Mouse (Mus musculus) kidney, adult 8-10 months (tissue): ENCODE measurements at regions not wholly inside any gene's neighbourhood (a gene's known extent, or its start where the extent isn't known, plus 50 kb on each side); places are given as distances from the start of the nearest gene placed in this dataset.
"Not testable (repeated sequence)": the region's sequence is repeated elsewhere in the genome, so short reads cannot be mapped to it uniquely, and the experiment has no call there.

Source experiments
- DNase-seq, 2 experiments: peaks; one replicate each; pipeline ENCODE4 v3.0.0; 2022

DNA sequence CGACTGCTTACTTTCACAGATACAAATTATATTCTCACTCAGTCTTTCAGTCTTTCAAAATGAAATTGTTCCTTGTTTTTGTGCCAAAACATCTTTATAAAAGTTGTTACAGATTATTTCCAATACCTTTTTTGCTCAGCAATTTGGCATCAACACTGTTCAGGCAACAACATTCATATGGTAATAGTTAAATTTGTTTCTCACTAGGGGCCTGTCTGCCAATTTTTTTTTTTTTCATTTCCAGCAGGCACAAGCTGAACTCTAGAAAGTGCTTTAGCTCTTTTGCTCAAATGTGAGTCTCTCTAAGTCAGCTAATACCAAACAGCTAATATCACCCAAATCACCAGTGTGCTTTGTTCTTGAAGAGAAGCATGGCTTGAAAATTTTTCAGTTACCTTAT, 199.4 kb downstream of the Antxr2 start:
- DNase-seq: no peak

GRCm38 (mm10) chr5:97817485-97817884, 213.4 kb downstream of the Antxr2 start:
- no peak for DNase-seq

- no peak for DNase-seq
Measured at GRCm38 (mm10) chr5:97815357-97815756, 215.5 kb downstream of the Antxr2 start.

- no peak for DNase-seq
Measured at GRCm38 (mm10) chr5:97814700-97815099, 216.1 kb downstream of the Antxr2 start.

DNA sequence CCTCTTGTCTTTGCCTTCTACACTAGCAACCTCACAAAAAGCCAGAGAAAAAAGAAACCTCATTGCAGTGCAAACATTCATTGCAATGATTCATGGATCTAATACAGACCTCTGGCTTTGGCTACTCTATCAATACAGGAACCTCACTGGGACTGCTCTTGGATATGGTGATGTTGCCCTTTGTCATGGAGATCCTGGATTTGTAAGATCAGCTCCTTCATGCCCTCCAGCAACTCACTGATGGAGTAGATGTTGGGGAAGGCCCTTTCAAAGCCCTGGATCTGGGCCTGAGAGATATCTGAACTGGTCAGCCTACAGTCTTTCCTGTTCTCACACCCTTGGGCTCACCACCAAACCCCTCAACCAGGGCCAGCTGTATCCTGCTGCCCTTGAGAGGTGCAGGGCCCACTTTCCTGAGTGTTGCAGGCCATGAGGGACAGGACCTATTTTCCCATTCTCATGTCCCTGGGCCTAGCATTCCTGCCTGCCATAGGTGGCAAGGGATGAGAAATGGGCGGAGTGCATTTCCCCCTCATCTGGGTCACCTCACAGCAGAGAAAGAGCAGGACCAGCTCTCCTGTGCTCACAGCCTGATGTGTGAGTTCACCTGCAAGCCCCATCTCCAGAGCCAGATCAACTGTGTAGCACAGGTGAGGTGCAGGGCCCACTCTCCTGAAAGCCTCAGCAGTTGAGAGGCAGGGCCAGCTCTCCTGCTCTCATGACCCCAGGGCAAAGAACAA, 218.1 kb downstream of the Antxr2 start:
- DNase-seq: no peak

DNA sequence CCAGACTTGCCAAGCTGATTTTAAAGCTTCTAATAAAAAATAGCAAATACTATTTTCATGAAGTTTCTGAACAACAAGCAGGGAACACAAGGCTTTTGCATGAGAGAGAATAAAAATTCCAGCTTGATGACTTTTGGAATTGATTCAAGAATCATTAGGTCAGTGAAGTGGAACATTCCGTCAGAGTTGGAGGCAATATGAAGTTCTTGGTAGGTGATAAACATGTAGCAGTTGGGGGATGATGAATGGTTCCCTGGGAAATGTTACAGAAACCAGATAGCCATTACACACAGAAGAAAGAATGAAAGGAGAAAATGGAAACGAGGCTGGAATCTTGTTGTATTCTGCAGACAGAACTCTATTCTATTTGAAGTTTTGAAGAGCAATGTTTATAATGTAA, 221.8 kb downstream of the Antxr2 start:
- peak in 1 of 2 experiments; percentile 20 for DNase-seq

GRCm38 (mm10) chr5:97807171-97807570, 223.7 kb downstream of the Antxr2 start:
- no peak for DNase-seq

DNA sequence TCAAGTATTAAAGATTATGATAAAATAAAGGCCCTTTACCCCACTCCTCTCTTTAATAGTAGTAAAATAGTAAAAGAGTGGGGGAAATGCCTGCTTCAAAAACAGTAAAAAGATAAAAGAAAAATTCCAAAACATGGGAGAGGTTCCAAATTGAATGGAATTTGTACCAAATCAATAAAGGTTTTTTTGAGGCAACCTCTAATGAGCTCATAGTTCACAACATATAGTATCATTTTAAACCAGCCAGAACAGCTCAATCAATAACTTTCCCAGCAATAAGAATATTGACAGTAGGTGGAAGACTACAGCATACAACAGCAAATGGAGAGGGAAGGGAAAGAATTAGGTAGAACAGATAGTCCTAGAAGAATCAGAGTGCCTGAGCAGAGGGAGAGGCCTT, 224.1 kb downstream of the Antxr2 start:
- DNase-seq: no peak

- no peak for DNase-seq
Measured at GRCm38 (mm10) chr5:97800017-97800416, 230.8 kb downstream of the Antxr2 start.

DNA sequence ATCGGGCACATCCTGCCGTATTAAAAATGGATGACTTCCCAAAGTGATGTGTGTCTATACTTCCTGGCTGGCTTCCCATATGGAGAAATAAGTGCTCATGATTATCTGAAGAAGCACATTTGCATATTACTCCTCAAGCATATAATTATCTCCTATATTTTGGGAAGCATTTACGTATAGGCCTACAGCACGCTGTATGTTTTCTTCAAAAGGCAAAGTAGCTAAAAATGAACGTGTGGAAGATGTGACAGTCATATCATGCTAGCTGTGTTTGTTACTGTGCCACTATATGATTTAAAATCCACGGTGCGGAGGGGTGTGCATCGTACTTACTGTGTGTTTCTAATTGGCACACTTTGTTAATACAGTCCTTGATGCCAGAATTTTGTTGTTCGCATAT, 242.7 kb downstream of the Antxr2 start:
- DNase-seq: no peak

GRCm38 (mm10) chr5:97787001-97787400, 243.8 kb downstream of the Antxr2 start:
- no peak for DNase-seq

DNA sequence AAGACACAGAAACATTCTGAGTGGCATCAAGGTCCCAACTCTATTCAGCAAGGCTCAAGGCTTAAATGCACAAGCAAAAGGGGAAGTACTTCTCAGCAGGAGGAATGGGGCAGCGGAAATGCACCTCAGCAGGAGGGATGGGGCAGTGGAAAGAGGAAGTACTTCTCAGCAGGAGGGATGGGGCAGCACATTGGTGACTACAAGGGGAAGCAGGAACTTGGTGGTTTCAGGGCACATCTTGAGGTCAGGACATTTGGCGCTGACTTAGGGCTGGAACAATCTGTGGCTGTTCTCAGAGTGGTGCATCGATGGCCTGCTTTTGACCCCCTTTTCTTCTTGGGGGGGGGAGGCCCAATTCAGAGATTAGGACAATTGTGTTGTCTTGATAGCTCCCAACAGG, 255.7 kb downstream of the Antxr2 start:
- DNase-seq: not testable (repeated sequence)

DNA sequence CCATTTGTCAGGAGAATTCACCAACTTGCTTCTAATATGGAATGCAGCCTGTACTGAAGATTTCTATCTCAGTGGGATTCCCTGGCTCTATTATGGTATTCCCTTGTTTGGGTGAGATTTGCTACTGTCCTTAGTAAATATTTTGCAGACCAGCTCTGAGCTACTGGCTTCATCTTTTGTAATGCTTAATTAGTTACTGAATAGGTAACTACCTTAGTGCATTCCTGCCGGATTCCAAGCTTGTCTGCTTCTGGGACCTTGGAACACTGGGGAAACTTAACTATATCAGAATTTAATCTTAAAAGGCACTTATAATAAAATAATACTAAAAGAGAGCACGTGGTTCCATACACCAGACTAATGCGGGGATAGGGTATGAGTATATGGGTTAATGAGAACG, 257.4 kb downstream of the Antxr2 start:
- DNase-seq: peak; percentile 4 to 28

DNA sequence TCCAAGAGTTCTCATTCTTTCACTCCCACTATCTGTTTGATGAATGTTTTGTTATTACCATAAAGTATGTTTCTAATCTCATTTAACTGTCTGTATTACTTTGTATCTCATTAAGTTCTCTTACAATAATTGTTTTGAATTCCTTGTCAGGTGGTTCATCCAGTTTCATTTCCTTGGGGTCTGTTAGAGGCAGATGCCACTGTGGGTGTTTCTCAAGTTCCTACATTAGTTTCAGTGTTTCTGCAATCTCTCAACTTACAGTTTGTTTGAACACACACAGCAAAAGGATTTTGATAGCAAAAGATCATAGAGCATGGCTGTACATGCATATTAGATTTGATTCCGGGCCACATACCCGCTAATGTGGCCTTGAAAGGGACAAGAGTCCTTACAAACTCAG, 280.5 kb upstream of the Gk2 start:
- DNase-seq: no peak

- no peak for DNase-seq
Measured at GRCm38 (mm10) chr5:97730920-97731319, 274.1 kb upstream of the Gk2 start.

DNA sequence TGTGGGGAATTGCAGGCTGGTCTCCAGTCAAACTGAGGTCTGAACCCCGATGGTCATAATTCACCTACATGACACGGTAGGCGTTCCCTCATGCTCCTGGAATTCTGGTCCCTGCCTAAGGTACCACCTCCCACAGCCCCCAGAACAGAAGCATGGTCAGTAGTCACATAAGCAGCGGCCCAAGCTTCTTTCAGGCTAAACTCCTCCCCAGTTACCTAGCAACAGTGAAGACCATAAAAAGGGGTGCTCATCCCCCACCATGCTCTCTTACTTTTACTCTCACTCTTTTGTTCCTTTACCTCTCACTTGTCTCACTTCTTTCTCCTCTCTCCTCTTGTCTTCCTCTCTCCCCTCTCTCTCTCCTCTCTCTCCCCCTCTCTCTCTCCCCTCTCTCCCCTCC, 262.5 kb upstream of the Gk2 start:
- not testable (repeated sequence) for DNase-seq

DNA sequence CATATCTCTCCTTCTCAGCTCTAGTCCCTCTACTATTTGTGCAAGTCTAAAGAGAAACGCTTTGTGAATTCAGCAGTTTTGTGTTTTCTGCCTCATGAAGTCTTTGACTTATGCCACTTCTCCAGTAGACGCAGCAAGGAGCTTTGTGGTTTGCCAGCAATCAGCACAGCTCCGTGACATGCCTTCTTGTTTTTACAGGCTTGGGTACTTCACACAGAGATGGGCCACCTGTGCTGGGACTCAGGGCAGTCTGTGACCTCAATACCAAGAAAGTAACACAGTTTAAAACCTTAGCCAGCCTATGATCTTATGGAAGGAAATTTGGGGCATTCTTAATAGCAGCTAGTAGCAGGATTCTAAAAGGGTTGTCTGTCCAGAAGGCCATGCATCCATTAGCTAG, 248.4 kb upstream of the Gk2 start:
- no peak for DNase-seq

GRCm38 (mm10) chr5:97700507-97700906, 243.7 kb upstream of the Gk2 start:
- DNase-seq: no peak

DNA sequence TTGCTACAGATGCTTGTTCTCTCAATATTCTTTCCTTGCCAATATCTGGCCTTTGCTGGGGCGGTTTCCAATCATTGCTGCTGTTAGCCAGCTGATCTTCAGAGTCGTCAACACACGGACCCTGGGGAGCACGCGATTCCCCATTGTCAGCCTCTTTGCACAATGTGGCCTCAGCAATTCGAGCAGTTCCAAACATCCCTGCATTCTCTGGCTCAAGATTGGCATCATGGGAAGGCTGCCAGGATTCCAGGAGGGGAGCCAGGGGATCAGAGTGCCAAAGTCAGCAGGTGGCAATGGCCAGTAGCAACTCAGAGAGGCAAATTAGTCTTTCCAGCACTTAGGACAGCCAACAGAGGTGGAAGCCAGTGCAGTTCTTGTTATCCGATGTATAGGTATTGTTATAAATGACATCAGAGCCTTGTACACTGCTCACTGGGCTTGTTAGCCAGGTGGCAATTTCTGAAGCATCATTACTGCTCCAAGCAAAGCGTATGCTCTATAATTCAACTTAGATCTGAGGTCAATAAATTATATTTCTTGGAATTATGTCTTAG, 240.8 kb upstream of the Gk2 start:
- peak; percentile 43 to 65 for DNase-seq

DNA sequence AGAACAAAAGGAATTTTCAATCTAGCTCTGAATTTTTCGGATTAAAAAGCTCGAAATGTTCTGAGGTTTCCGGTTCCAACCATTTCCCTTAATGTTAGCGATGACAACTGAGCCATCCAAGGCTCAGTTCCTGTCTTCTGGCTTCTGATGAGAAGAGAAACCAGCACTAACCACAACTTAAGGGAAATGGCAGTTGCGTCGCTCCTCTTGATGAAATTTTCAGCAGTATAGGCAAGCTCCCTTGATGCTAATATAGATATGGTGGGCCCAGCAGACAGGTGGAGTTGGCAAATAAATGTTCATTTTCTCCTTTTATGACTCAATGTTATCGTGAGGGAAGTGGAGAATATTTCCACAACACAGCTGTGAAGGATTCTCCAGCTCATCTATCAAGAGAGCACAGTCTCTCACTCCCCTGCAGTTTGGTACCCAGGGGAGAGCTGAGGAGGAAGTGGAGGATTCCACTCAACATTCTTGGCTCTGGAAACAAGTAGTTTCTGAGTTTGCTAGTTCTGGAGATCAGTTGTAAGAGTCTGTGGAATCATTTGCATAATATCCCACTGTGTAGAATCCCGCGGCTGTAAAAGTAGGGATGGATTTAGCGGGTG, 236.6 kb upstream of the Gk2 start:
- no peak for DNase-seq

GRCm38 (mm10) chr5:97685443-97685842, 228.6 kb upstream of the Gk2 start:
- no peak for DNase-seq

DNA sequence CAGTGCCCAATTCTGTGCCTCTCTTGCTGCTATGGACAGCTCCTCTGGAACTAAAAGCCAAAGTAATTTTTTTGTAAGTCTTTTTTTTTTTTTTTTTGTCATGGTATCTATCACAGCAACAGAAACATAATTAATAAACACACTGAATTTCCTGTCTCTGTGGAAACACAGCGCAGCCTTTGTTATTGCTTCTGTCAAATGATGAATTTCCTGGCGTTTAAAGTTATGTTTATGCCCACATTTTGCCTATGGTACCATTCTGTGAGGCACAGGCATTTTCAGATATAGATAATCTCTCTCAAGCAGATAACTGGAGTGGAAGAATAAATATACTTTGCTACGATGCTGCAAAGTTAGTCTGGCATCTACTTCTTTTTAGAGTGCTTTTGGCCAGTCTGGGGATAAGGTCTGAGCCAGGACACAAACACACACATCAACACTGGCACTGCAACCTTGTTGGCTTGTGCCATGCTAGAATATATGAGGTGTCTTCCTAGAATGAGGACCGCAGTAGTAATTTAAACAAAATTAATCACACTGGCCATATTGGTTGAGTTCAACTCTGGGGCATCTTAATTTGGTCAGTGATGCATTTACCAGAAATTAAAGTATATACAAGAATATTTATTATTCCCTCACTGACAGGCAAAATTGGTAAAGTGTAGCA, 227.9 kb upstream of the Gk2 start:
- no peak for DNase-seq

DNA sequence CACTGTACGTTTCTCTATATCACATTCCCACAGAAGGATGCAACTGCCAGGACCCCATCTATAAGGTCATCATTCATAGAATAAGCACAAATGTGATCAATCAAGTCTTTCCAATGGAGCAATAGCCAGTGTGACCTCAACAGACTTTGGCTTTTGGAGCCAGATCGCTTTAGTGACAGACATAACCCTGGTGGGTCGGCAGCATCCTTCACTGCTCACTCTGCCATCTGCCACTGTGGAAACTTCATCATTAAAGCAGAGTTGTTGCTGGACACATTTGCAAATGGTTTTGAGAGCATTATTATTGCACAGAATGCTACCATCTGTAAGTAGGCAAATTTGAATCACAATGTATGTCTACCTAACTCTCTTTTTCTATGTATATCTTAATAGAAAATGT, 212.9 kb upstream of the Gk2 start:
- DNase-seq: no peak
